Mouse (Mus musculus) spleen, postnatal 36 days (tissue): ENCODE data around the gene Snupn.
"Not testable (repeated sequence)": the region's sequence is repeated elsewhere in the genome, so short reads cannot be mapped to it uniquely, and the experiment has no call there.

Experiments used
- DNase-seq, 2 experiments: peaks; one replicate each; pipeline ENCODE4 v3.0.0; 2022; ENCODE audit warnings: low spot score in 2 of 2, mixed read lengths in 1 of 2

Snupn gene

GRCm38 (mm10) chr9:56950414-56951400 lies at the start of gene Snupn:
Gene Snupn, plus strand, starts transcription at chr9:56950878.
- peak; percentile 98 for DNase-seq

DNA sequence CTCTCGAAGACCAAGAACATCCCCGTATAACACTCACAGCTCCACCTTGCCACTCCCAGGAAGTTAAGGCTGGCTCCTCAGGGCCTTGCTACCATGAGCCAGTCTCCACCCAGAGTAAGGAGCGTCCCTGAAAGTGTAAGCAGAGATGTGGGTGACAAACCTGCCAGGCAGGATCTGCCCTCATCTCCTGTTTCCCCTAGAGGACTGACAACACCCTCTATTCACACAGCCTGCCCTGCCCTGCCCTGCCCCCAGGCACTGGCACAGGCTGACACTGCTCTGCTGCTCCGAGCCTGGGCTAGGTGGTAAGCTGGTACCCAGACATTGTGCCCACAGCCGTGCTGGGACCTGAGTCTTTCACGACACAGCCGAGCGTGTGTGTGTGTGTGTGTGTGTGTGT lies 49.5 kb upstream of the Snupn start:
- peak; percentile 15 to 19 for DNase-seq

GRCm38 (mm10) chr9:56903662-56904061 lies 47.0 kb upstream of the Snupn start:
- DNase-seq: no peak

GRCm38 (mm10) chr9:56907549-56907948 lies 43.1 kb upstream of the Snupn start:
- DNase-seq: no peak

- DNase-seq: not testable (repeated sequence)
Observed at GRCm38 (mm10) chr9:56909991-56910390, 40.7 kb upstream of the Snupn start.

GRCm38 (mm10) chr9:56911017-56911416 lies 39.7 kb upstream of the Snupn start:
- DNase-seq: no peak

- no peak for DNase-seq
Observed at GRCm38 (mm10) chr9:56913991-56914390, 36.7 kb upstream of the Snupn start.

- DNase-seq: no peak
Observed at GRCm38 (mm10) chr9:56915116-56915515, 35.6 kb upstream of the Snupn start.

GRCm38 (mm10) chr9:56915695-56916410 lies 34.8 kb upstream of the Snupn start:
- no peak for DNase-seq

GRCm38 (mm10) chr9:56917131-56917530 lies 33.5 kb upstream of the Snupn start:
- no peak for DNase-seq

DNA sequence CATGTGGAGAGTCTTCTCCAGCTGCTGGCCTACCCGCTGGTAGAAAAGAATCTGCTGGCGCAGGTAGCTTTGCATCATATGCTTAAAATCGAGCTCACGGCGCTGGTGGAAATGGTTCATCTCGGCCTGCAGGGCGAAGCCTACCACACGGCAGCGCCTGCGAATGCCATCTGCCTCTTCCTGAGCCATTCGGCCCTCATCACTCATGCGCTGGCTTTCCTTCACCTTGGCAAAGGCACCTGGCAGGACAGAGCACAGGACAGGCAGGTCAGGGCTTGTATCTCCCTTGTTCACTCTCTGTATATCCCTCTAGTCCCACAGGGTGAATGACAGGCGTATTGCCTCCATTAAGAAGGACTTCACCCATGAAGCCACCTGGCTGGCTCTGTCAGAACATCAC lies 32.2 kb upstream of the Snupn start:
- DNase-seq: no peak

GRCm38 (mm10) chr9:56922746-56923145 lies 27.9 kb upstream of the Snupn start:
- DNase-seq: no peak

- DNase-seq: no peak
Observed at GRCm38 (mm10) chr9:56923841-56924650, 26.6 kb upstream of the Snupn start.

GRCm38 (mm10) chr9:56924651-56925027 lies 26.0 kb upstream of the Snupn start:
- peak; percentile 38 to 56 for DNase-seq

DNA sequence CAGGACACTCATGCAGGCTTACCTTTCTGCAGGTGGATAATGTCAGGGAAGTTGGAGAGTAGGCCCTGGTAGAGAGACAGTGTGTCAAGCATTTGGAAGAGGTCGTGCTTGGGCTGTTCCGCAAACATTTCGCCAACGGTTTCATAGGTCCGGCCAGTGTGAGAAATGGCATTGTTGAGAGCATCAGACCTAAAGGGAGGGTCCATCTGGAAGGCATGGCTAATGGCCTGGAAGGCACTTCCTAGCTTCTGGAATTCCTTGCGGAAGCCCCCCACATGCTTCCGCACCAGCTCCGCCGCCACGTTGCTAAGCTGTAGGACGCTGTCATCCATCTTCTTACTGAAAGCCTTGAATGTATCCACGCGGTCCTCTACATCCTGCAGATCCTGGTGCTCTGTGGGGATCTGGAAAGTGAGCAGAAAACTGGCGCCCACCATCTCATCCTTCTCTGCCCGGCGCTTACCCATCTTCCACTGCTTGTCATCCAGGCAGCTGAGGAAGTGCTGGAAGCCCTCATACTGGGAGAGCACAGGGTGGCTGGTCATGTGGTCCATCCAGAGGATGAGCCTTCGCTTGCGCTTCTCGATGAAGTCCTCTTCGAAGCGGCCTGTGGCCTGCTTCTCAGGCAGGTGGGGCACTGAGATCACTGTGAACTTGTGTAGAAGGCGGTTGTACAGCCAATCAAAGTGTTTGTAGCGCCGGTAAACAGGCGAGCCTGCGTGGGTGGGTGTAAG lies 25.2 kb upstream of the Snupn start:
- no peak for DNase-seq

GRCm38 (mm10) chr9:56926025-56926360 lies 24.7 kb upstream of the Snupn start:
- DNase-seq: no peak

DNA sequence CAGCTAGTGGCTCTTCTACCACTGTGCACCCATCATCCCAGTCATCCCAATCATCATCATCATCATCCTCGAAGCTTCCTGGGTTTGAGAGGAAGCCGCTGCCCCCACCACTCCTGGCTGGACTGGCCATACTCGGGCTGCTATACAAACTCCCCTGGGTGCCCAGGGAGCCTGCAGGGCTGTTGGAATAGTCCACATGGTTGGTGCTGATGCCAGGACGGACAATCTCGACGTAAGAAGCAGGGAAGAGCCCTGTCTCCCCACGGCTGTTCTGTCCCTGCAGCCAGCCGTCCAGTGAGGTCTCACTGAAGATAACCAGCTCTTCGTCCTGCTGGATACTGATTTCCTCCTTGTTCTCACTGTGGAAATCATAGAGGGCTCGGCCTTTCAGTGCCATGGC lies 24.3 kb upstream of the Snupn start:
- DNase-seq: no peak

DNA sequence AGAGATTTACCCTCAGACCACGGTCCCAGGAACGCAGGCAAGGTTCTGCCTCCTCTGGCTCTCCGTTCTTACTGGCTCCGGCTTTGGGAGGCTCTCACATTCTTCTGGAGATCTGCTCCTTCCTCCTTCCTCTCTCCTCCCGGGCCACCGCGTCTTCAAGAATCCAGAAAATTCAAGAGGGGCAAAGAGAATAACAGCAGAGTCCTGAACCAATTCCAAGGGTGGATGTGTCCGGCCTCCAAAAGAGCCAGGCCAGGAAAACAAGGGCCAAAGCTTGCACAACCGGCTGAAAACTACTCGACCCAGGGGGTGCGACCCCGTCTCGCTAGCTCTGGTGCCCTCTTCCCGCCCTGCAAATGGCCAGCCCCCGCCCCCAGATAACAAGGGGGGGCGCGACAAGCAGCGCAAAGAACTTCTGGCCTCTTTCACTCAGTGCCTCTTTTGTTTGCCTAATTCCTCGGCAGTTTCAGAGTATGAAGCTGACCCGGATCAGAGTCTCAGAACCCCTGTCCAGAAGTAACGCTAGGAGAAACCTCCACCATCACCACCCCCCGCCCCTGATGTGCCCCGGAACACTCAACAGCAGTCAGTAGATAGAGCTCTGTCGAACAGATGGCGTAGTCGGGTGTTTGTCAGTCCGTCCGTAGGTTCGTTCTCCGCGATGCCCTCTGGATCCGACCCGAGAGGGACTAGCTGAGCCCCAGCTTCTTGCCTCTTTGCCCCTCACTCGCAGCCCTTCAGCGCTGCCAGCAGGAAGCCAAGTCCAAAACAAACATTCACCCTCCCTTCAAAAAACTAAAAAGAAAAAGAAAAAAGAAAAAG lies 23.3 kb upstream of the Snupn start:
- no peak for DNase-seq

DNA sequence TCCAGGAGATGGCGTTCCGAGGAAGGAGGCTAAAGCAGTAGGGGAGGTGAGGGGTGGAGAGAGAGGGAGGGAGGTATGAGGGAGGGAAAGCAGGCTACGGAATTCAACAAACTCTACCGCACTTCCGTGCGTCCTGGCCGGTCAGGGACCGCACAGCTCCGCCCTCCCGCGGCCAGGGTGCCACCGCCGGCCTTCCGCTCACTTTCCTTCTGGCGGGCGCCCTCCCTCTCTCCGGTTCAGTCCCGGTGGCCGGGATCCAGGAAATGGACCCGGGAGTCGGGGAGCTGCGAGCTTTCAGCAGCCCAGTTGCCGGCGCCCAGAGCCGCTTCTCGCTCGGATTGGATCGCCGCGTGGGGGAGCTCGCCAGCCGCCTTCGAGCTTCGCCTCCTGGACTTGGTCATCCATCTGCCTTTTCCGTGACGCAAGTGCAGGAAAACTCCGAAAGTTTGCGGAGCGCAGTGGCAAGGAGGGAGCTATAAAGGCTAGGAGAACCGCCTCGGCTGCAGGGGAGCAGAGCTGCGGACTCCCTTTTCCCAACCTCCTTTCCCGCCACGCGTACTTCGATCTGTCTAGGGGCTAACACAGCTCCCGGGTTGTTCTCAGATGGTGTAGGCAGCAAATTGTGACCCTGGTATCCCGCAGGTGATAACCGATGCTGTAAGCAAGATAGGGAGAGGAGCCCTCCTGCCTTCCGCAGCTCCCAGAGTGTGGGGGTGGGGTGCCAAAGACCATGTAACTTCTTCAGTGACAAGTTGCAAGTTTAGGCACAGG lies 22.5 kb upstream of the Snupn start, which contains the start of gene Snx33:
Snx33 (minus strand) TSS at position 331 of the 771 bp plus-strand sequence.
- DNase-seq: peak; percentile 73 to 75

- DNase-seq: no peak
Observed at GRCm38 (mm10) chr9:56929496-56929895, 21.2 kb upstream of the Snupn start.
